Comparison of ENCODE assay signal across 25 mouse cellular contexts in genomic region chr4:43020876-43021275, GRCm38 (mm10). TPM values are rescaled to one million over a fixed set of nuclear protein-coding genes. Genes with fewer than 3 reads are reported as not detected.
DNase-seq lines count a peak whose midpoint lies in the region; ATAC-seq and TF ChIP-seq lines count a peak whose summit lies in the region.
"Had no signal": no experiment of that assay in that cellular context is flagged by ENCODE, and none has a peak within 500 bp of the region (broad histone marks: within the 10 kb centered on the region; RNA-seq: fewer than 3 reads in every experiment).

No protein-coding gene starts in this region.

- 87% methylated on average over 16 of the region's 16 CpGs for WGBS in neural tube, embryonic 12.5 days
- WGBS in neural tube, embryonic 15.5 days = 89% methylated on average over 16 of the region's 16 CpGs

- peaks cover 9% of the 10 kb centered on the region for H3K79me2 ChIP-seq in MEL (ENCODE audit: control insufficient read depth, insufficient read depth, low read length, poor library complexity)

- peaks cover 12% of the 10 kb centered on the region for H3K4me1 ChIP-seq in neural tube, embryonic 12.5 days
- H3K4me1 ChIP-seq in neural tube, embryonic 15.5 days = peaks cover 22% of the 10 kb centered on the region
- peaks cover 0 to 9% of the 10 kb centered on the region in 2 experiments; a peak in 2 of 4 replicates for H3K4me1 ChIP-seq in MEL (ENCODE audit: control insufficient read depth in 1 of 2, insufficient read depth in 2 of 2, low read length in 2 of 2)
- no peaks in the 10 kb centered on the region for H3K4me1 ChIP-seq in embryonic fibroblast, embryonic 13.5 days (ENCODE audit: control insufficient read depth, insufficient read depth, low read length)

- intact Hi-C loops in left cerebral cortex, postnatal 10 days (cut with DNase I) = no loop called here

- no peak overlapping the region for H3K27ac ChIP-seq in neural tube, embryonic 12.5 days
- H3K27ac ChIP-seq in neural tube, embryonic 15.5 days (replicated peaks) = no peak overlapping the region
- H3K27ac ChIP-seq in MEL (ENCODE audit: control insufficient read depth, low read depth, low read length) = no peak overlapping the region
- no peak overlapping the region for H3K27ac ChIP-seq in embryonic fibroblast, embryonic 13.5 days (ENCODE audit: insufficient read depth, low read length)
- H3K27ac ChIP-seq: embryonic facial prominence, embryonic 10.5 days; embryonic facial prominence, embryonic 13.5 days; forebrain, embryonic 10.5 days; forebrain, embryonic 13.5 days; hindbrain, embryonic 10.5 days; hindbrain, embryonic 13.5 days; hindbrain, postnatal 0 days had no signal

- TF ChIP-seq CTCF in MEL (IDR thresholded peaks at IDR 0.05 in 2 of 3, conservative IDR thresholded peaks at IDR 0.05 in 1 of 3; ENCODE audit: control insufficient read depth in 1 of 3, insufficient read depth in 1 of 3, low read depth in 2 of 3, low read length in 3 of 3, poor library complexity in 1 of 3, severe bottlenecking in 1 of 3) = peak in 2 of 3 experiments; percentile 5 to 12; a peak in 1 of 6 replicates
- 0 out of 2 replicates have a peak, but pooled peaks have one; percentile 5 for TF ChIP-seq CTCF in embryonic fibroblast, embryonic 13.5 days (IDR thresholded peaks at IDR 0.05; ENCODE audit: borderline replicate concordance, insufficient read depth, low read length)

- H3K36me3 ChIP-seq in neural tube, embryonic 12.5 days = peaks cover 64% of the 10 kb centered on the region
- peaks cover 67% of the 10 kb centered on the region for H3K36me3 ChIP-seq in neural tube, embryonic 15.5 days
- peaks cover 2% of the 10 kb centered on the region in 2 experiments; a peak in 3 of 4 replicates for H3K36me3 ChIP-seq in MEL (ENCODE audit: control insufficient read depth in 1 of 2, insufficient read depth in 2 of 2, low read length in 2 of 2)

- no peak overlapping the region for H3K4me3 ChIP-seq in neural tube, embryonic 12.5 days
- no peak overlapping the region for H3K4me3 ChIP-seq in neural tube, embryonic 15.5 days (replicated peaks)
- H3K4me3 ChIP-seq in MEL (ENCODE audit: control insufficient read depth in 1 of 2, insufficient read depth in 1 of 2, low read depth in 2 of 2, low read length in 2 of 2) = no peak overlapping the region
- no peak overlapping the region for H3K4me3 ChIP-seq in embryonic fibroblast, embryonic 13.5 days (ENCODE audit: insufficient read depth, low read length)
- H3K4me3 ChIP-seq: embryonic facial prominence, embryonic 10.5 days; embryonic facial prominence, embryonic 13.5 days; forebrain, embryonic 10.5 days; forebrain, embryonic 13.5 days; hindbrain, embryonic 10.5 days; hindbrain, embryonic 13.5 days had no signal

- H3K9me3 ChIP-seq in neural tube, embryonic 12.5 days = no peaks in the 10 kb centered on the region
- H3K9me3 ChIP-seq in neural tube, embryonic 15.5 days (replicated peaks) = no peaks in the 10 kb centered on the region
- no peaks in the 10 kb centered on the region for H3K9me3 ChIP-seq in MEL (replicated peaks; ENCODE audit: insufficient read depth, low read length)
- H3K9me3 ChIP-seq: embryonic facial prominence, embryonic 10.5 days; embryonic facial prominence, embryonic 13.5 days; forebrain, embryonic 10.5 days; forebrain, embryonic 13.5 days; hindbrain, embryonic 10.5 days; hindbrain, embryonic 13.5 days had no signal

- peak; percentile 45 for DNase-seq in ES-CJ7 (ENCODE audit: low read depth, low spot score)
- DNase-seq in MEL (ENCODE audit: low read depth, low spot score) = no peak
- DNase-seq in left cerebral cortex, postnatal 10 days (ENCODE audit: extremely low spot score in 1 of 2, low spot score in 2 of 2) = no peak
- no peak for DNase-seq in adrenal gland, postnatal 14 days
- DNase-seq in urinary bladder, postnatal 4 days (ENCODE audit: low spot score in 2 of 2) = no peak
- DNase-seq: adrenal gland, postnatal 10 days; cerebellum, adult 11 months; cerebellum, adult 9-11 months; gastrocnemius, postnatal 10 days; gastrocnemius, postnatal 36 days had no signal

- TF ChIP-seq EP300 in MEL (IDR thresholded peaks at IDR 0.05; ENCODE audit: low read depth in 1 of 2, low read length in 2 of 2) = no peak

- TF ChIP-seq POLR2A in MEL (IDR thresholded peaks at IDR 0.05; ENCODE audit: control insufficient read depth in 1 of 2, insufficient read depth in 1 of 2, low read depth in 1 of 2, low read length in 2 of 2, poor library complexity in 1 of 2) = no peak
- TF ChIP-seq POLR2A in embryonic fibroblast, embryonic 13.5 days (IDR thresholded peaks at IDR 0.05; ENCODE audit: low read depth, low read length) = no peak

- H3K27me3 ChIP-seq in neural tube, embryonic 12.5 days (replicated peaks) = no peaks in the 10 kb centered on the region
- no peaks in the 10 kb centered on the region for H3K27me3 ChIP-seq in neural tube, embryonic 15.5 days (replicated peaks)
- no peaks in the 10 kb centered on the region for H3K27me3 ChIP-seq in MEL (ENCODE audit: control insufficient read depth in 1 of 2, insufficient read depth in 2 of 2, low read length in 2 of 2)
- H3K27me3 ChIP-seq: embryonic facial prominence, embryonic 13.5 days; forebrain, embryonic 13.5 days; hindbrain, embryonic 13.5 days had no signal

- H3K4me2 ChIP-seq in neural tube, embryonic 12.5 days (replicated peaks) = no peak overlapping the region
- no peak overlapping the region for H3K4me2 ChIP-seq in neural tube, embryonic 15.5 days
- H3K4me2 ChIP-seq: embryonic facial prominence, embryonic 13.5 days; forebrain, embryonic 13.5 days; heart, embryonic 11.5 days; hindbrain, embryonic 13.5 days had no signal

- TF ChIP-seq RAD21 in MEL (IDR thresholded peaks at IDR 0.05; ENCODE audit: low read depth, low read length) = no peak

- H3K9ac ChIP-seq in neural tube, embryonic 12.5 days = peak overlapping the region; percentile 5; the same call in 1 of the 2 replicates
- no peak overlapping the region for H3K9ac ChIP-seq in neural tube, embryonic 15.5 days (replicated peaks)
- no peak overlapping the region for H3K9ac ChIP-seq in MEL (ENCODE audit: control insufficient read depth, low read depth, low read length, poor library complexity, severe bottlenecking)
- H3K9ac ChIP-seq: embryonic facial prominence, embryonic 13.5 days; forebrain, embryonic 13.5 days; hindbrain, embryonic 13.5 days had no signal

- no peak for ATAC-seq in neural tube, embryonic 12.5 days (ENCODE audit: low FRiP score, low read depth)
- no peak for ATAC-seq in neural tube, embryonic 15.5 days (ENCODE audit: low FRiP score)
- ATAC-seq: CD4-positive, CD25-positive, alpha-beta regulatory T cell, adult 4 months; forebrain, embryonic 13.5 days; forebrain, embryonic 16.5 days; hindbrain, postnatal 0 days; inflammation-experienced regulatory T-cells, adult 6 months; intestine, embryonic 16.5 days had no signal

RNA-seq across cellular contexts. Expression of gene Pigo, which starts 4.7 kb away (rescaled TPM):
- polyA plus RNA-seq in neural tube, embryonic 12.5 days (2016; fragmentation: Nextera tagmentation; extraction: Ambion mirVana) = 24.5 and 25.2 TPM in 2 replicates
- polyA plus RNA-seq in neural tube, embryonic 15.5 days (2015; fragmentation: Nextera tagmentation; extraction: Ambion mirVana) = 27.8 and 30.8 TPM in 2 replicates
- total RNA-seq in MEL (2012; rRNA removed) = 22.3 TPM in 2 replicates
- 10 to 100 TPM in 1 of 2 experiments, not detected in 1; 36.1 TPM for polyA plus RNA-seq in MEL (2012; ENCODE audit: insufficient read depth in 1 of 2, insufficient read length in 2 of 2, low read depth in 1 of 2, low replicate concordance in 2 of 2, missing spikeins in 1 of 2)
- 8.6 and 15.0 TPM in 2 replicates for polyA plus RNA-seq in embryonic fibroblast, embryonic 13.5 days (2011; ENCODE audit: insufficient read length, low read depth, missing spikeins)
- 10 to 100 TPM; 24.3 to 32.6 TPM for total RNA-seq in left cerebral cortex, postnatal 10 days (2021)
- 16.8 and 17.3 TPM in 2 replicates for total RNA-seq in adrenal gland, postnatal 14 days (2021)

RNA-seq across cellular contexts. Expression of gene Fancg, which starts 10.6 kb away (rescaled TPM):
- polyA plus RNA-seq in neural tube, embryonic 12.5 days (2016; fragmentation: Nextera tagmentation; extraction: Ambion mirVana) = 17.4 and 20.9 TPM in 2 replicates
- polyA plus RNA-seq in neural tube, embryonic 15.5 days (2015; fragmentation: Nextera tagmentation; extraction: Ambion mirVana) = 21.0 and 22.8 TPM in 2 replicates
- total RNA-seq in MEL (2012; rRNA removed) = 10.1 and 11.4 TPM in 2 replicates
- polyA plus RNA-seq in MEL (2012; ENCODE audit: insufficient read depth in 1 of 2, insufficient read length in 2 of 2, low read depth in 1 of 2, low replicate concordance in 2 of 2, missing spikeins in 1 of 2) = 10 to 100 TPM in 1 of 2 experiments, not detected in 1; 24.6 TPM
- 7.7 and 9.4 TPM in 2 replicates for polyA plus RNA-seq in embryonic fibroblast, embryonic 13.5 days (2011; ENCODE audit: insufficient read length, low read depth, missing spikeins)
- 10 to 100 TPM in 1 of 2 experiments, 1 to 10 TPM in 1; 8.4 to 10.8 TPM for total RNA-seq in left cerebral cortex, postnatal 10 days (2021)
- total RNA-seq in adrenal gland, postnatal 14 days (2021) = 8.7 and 10.2 TPM in 2 replicates

RNA-seq across cellular contexts. Expression of gene Stoml2, which starts 10.6 kb away (rescaled TPM):
- 251 and 257 TPM in 2 replicates for polyA plus RNA-seq in neural tube, embryonic 12.5 days (2016; fragmentation: Nextera tagmentation; extraction: Ambion mirVana)
- polyA plus RNA-seq in neural tube, embryonic 15.5 days (2015; fragmentation: Nextera tagmentation; extraction: Ambion mirVana) = 231 and 240 TPM in 2 replicates
- 384 and 391 TPM in 2 replicates for total RNA-seq in MEL (2012; rRNA removed)
- 100 to 1,000 TPM in 1 of 2 experiments, not detected in 1; 480 TPM for polyA plus RNA-seq in MEL (2012; ENCODE audit: insufficient read depth in 1 of 2, insufficient read length in 2 of 2, low read depth in 1 of 2, low replicate concordance in 2 of 2, missing spikeins in 1 of 2)
- 91.7 and 107 TPM in 2 replicates for polyA plus RNA-seq in embryonic fibroblast, embryonic 13.5 days (2011; ENCODE audit: insufficient read length, low read depth, missing spikeins)
- total RNA-seq in left cerebral cortex, postnatal 10 days (2021) = 100 to 1,000 TPM; 102 to 114 TPM
- total RNA-seq in adrenal gland, postnatal 14 days (2021) = 200 and 206 TPM in 2 replicates

RNA-seq across cellular contexts. Expression of gene Vcp, which starts 20.6 kb away (rescaled TPM):
- polyA plus RNA-seq in neural tube, embryonic 12.5 days (2016; fragmentation: Nextera tagmentation; extraction: Ambion mirVana) = 631 and 640 TPM in 2 replicates
- polyA plus RNA-seq in neural tube, embryonic 15.5 days (2015; fragmentation: Nextera tagmentation; extraction: Ambion mirVana) = 477 and 496 TPM in 2 replicates
- 264 and 319 TPM in 2 replicates for total RNA-seq in MEL (2012; rRNA removed)
- polyA plus RNA-seq in MEL (2012; ENCODE audit: insufficient read depth in 1 of 2, insufficient read length in 2 of 2, low read depth in 1 of 2, low replicate concordance in 2 of 2, missing spikeins in 1 of 2) = 100 to 1,000 TPM; 420 to 792 TPM
- polyA plus RNA-seq in embryonic fibroblast, embryonic 13.5 days (2011; ENCODE audit: insufficient read length, low read depth, missing spikeins) = 310 and 337 TPM in 2 replicates
- total RNA-seq in left cerebral cortex, postnatal 10 days (2021) = 100 to 1,000 TPM; 270 to 280 TPM
- total RNA-seq in adrenal gland, postnatal 14 days (2021) = 265 and 269 TPM in 2 replicates

RNA-seq across cellular contexts. Expression of gene Fam214b, which starts 25.1 kb away (rescaled TPM):
- 33.8 and 36.2 TPM in 2 replicates for polyA plus RNA-seq in neural tube, embryonic 12.5 days (2016; fragmentation: Nextera tagmentation; extraction: Ambion mirVana)
- polyA plus RNA-seq in neural tube, embryonic 15.5 days (2015; fragmentation: Nextera tagmentation; extraction: Ambion mirVana) = 27.5 and 28.5 TPM in 2 replicates
- 0.95 and 1.3 TPM in 2 replicates for total RNA-seq in MEL (2012; rRNA removed)
- polyA plus RNA-seq in MEL (2012; ENCODE audit: insufficient read depth in 1 of 2, insufficient read length in 2 of 2, low read depth in 1 of 2, low replicate concordance in 2 of 2, missing spikeins in 1 of 2) = 1 to 10 TPM in 1 of 2 experiments, not detected in 1; 3.8 TPM
- 26.7 and 50.0 TPM in 2 replicates for polyA plus RNA-seq in embryonic fibroblast, embryonic 13.5 days (2011; ENCODE audit: insufficient read length, low read depth, missing spikeins)
- 10 to 100 TPM; 38.1 to 39.5 TPM for total RNA-seq in left cerebral cortex, postnatal 10 days (2021)
- 36.6 and 40.8 TPM in 2 replicates for total RNA-seq in adrenal gland, postnatal 14 days (2021)
